Mouse (Mus musculus): ENCODE measurements at regions not wholly inside any gene's neighbourhood (a gene's known extent, or its start where the extent isn't known, plus 50 kb on each side); places are given as distances from the start of the nearest gene placed in this dataset.

DNA sequence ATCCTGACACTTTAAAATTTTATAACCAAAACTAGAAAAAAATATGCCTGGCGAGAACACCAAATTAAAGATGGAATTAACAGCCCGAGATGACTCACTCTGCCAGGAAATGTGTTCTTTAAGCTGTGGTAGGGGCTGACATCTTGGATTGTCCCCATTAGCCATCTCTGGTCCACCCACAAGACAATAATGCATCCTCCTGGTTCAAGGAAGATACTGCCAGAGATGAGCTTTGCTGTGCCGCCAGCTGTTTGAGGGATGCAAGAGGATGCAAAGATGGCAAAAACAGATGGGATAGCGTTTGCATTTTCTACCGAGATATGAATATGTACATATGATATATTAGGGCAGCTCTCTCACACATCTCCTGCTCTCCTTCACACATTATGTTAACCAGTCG is 382.3 kb upstream of the Pkn2 start:
- H3K4me1 ChIP-seq (replicated peaks; ENCODE audit: control insufficient read depth, insufficient read depth, low read length) = no peaks in the 10 kb centered on the region
- no peaks in the 10 kb centered on the region for H3K27me3 ChIP-seq (replicated peaks; ENCODE audit: control insufficient read depth, insufficient read depth, low read length)
- no peaks in the 10 kb centered on the region for H3K9me3 ChIP-seq (ENCODE audit: control insufficient read depth, low read length)
- H3K27ac ChIP-seq (ENCODE audit: low read length) = no peak overlapping the region
- H3K36me3 ChIP-seq (ENCODE audit: control insufficient read depth, insufficient read depth) = no peaks in the 10 kb centered on the region
- no peak for ATAC-seq
- no peak overlapping the region for H3K4me3 ChIP-seq (replicated peaks; ENCODE audit: low read length)
- H3K4me2 ChIP-seq (ENCODE audit: low read length) = no peak overlapping the region
- WGBS = 78% methylated on average over 6 of the region's 6 CpGs
- H3K9ac ChIP-seq (replicated peaks; ENCODE audit: low read depth, low read length) = no peak overlapping the region

DNA sequence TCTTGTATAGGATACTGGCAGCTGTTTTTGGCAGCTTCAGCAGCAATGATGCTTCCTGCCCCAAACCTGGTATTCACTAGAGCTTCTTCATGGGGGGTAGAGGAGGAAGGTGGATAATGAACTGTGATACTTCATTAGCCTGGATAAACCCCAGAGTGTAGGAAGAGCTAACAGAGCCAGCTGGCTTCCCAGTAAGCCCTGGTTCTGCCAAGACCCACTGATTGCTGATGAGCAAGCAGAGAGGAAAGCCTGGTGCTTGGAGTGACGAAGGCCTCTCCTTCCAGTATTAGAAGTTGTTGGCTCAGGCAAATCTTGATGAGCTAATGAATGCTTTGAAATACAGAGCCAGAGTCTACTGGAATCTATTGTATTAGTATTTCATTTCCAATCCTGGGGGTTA is 370.8 kb upstream of the Pkn2 start:
- H3K27me3 ChIP-seq (replicated peaks; ENCODE audit: control insufficient read depth, insufficient read depth, low read length) = no peaks in the 10 kb centered on the region
- no peak overlapping the region for H3K4me2 ChIP-seq (ENCODE audit: low read length)
- WGBS = 67% methylated on average over 1 of the region's 1 CpGs
- H3K36me3 ChIP-seq (ENCODE audit: control insufficient read depth, insufficient read depth) = no peaks in the 10 kb centered on the region
- H3K9ac ChIP-seq (replicated peaks; ENCODE audit: low read depth, low read length) = no peak overlapping the region
- H3K4me1 ChIP-seq (replicated peaks; ENCODE audit: control insufficient read depth, insufficient read depth, low read length) = no peaks in the 10 kb centered on the region
- no peak overlapping the region for H3K4me3 ChIP-seq (replicated peaks; ENCODE audit: low read length)
- no peak overlapping the region for H3K27ac ChIP-seq (ENCODE audit: low read length)
- no peaks in the 10 kb centered on the region for H3K9me3 ChIP-seq (ENCODE audit: control insufficient read depth, low read length)
- ATAC-seq = peak; percentile 43; the same call in 1 of the 2 replicates

DNA sequence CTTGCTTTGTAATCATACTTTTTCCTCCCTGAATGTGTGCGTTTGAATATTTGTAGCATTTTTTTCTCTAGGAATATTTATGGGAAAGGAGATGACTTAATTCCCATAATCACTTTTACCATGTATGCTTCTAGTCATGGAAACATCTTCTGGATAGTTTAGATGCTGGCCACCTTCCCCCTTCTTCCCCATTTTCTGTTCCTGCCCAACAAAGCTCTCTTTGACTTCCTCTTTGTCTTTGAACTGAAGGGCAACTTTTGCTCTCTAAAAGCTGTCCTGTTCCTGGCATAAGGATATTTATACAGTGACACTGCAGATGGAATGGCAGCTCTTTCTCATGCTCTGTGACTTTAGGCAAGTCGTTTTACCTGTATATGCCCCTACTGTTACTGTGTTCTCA is 370.2 kb upstream of the Pkn2 start:
- H3K4me3 ChIP-seq (replicated peaks; ENCODE audit: low read length) = no peak overlapping the region
- H3K36me3 ChIP-seq (ENCODE audit: control insufficient read depth, insufficient read depth) = no peaks in the 10 kb centered on the region
- WGBS = 82% methylated on average over 2 of the region's 2 CpGs
- no peak overlapping the region for H3K4me2 ChIP-seq (ENCODE audit: low read length)
- no peak for ATAC-seq
- H3K9ac ChIP-seq (replicated peaks; ENCODE audit: low read depth, low read length) = no peak overlapping the region
- no peaks in the 10 kb centered on the region for H3K4me1 ChIP-seq (replicated peaks; ENCODE audit: control insufficient read depth, insufficient read depth, low read length)
- H3K9me3 ChIP-seq (ENCODE audit: control insufficient read depth, low read length) = no peaks in the 10 kb centered on the region
- H3K27ac ChIP-seq (ENCODE audit: low read length) = no peak overlapping the region
- H3K27me3 ChIP-seq (replicated peaks; ENCODE audit: control insufficient read depth, insufficient read depth, low read length) = no peaks in the 10 kb centered on the region

DNA sequence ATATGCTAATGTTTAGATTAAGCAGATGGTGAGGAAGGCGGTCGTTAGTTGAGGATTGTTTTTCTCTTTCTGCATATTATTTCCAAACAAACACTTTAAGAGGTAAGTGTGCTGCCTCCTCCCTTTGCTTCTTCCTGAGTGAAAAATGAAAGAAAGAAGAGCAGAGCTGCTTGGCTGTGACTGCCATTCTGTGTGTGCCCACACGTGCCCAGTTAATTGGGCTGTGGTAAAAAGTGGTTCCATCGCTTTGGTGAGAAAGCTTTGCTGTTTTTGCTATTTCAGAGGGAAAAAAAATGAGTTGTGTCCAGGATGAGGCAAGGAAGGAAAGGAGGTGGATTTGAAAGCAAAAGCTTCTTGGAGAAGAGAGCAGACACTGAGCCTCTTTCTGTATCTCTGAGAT is 360.9 kb upstream of the Pkn2 start:
- H3K4me2 ChIP-seq (ENCODE audit: low read length) = peak overlapping the region; percentile 23
- no peak overlapping the region for H3K27ac ChIP-seq (ENCODE audit: low read length)
- H3K4me3 ChIP-seq (replicated peaks; ENCODE audit: low read length) = no peak overlapping the region
- no peak overlapping the region for H3K9ac ChIP-seq (replicated peaks; ENCODE audit: low read depth, low read length)
- H3K27me3 ChIP-seq (replicated peaks; ENCODE audit: control insufficient read depth, insufficient read depth, low read length) = no peaks in the 10 kb centered on the region
- no peaks in the 10 kb centered on the region for H3K9me3 ChIP-seq (ENCODE audit: control insufficient read depth, low read length)
- H3K36me3 ChIP-seq (ENCODE audit: control insufficient read depth, insufficient read depth) = no peaks in the 10 kb centered on the region
- ATAC-seq = 0 out of 2 replicates have a peak, but pooled peaks have one; percentile 27
- 21% methylated on average over 4 of the region's 4 CpGs for WGBS
- H3K4me1 ChIP-seq (replicated peaks; ENCODE audit: control insufficient read depth, insufficient read depth, low read length) = peaks cover 7% of the 10 kb centered on the region; the same call in 1 of the 2 replicates

DNA sequence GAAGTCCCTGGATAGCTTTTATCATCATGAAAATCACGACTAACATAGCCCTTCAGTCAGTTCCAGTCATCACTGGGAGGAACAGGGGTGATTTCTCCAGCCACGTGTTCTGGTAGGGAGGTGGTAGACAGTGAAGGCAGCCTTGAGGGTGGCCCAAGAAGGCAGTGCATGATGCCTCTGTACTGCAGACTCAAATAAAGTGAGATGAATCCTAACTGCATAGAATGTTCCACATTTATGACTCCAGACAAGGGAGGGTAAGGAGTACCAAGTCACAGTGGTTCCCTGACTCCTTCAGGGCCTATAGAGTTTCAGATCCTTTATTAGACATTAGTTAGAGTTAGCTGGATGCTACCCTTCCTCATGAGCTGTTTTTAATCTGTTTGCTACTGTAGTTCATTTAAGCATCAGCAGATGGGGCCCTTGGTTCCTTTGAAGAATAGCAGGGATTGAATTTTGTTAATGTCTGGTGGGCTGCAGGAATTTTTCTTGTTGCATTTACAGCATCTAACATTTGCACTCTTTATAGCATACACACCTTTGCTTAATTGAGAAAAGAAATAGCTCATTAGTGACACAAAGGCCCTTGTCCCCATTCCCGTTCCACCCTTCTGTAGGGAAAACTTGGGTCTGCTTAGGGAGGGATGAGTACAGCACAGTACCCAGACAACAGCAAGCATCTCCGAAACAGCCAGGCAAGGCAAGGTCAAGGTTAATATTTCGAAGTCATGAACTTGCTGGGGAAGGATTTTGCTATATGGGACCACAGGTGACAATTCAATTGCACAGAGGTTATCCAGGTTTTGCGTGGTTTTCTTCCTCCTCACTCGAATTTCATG is 359.0 kb upstream of the Pkn2 start:
- Histone ChIP-seq H3K27ac (ENCODE audit: low read length) (no peak overlapping the region), H3K36me3 (ENCODE audit: control insufficient read depth, insufficient read depth) (no peaks in the 10 kb centered on the region), H3K27me3 (replicated peaks; ENCODE audit: control insufficient read depth, insufficient read depth, low read length) (no peaks in the 10 kb centered on the region), H3K9me3 (ENCODE audit: control insufficient read depth, low read length) (no peaks in the 10 kb centered on the region), H3K4me1 (replicated peaks; ENCODE audit: control insufficient read depth, insufficient read depth, low read length) (peaks cover 7% of the 10 kb centered on the region; the same call in 1 of the 2 replicates), H3K4me3 (replicated peaks; ENCODE audit: low read length) (no peak overlapping the region), H3K9ac (replicated peaks; ENCODE audit: low read depth, low read length) (no peak overlapping the region), H3K4me2 (ENCODE audit: low read length) (no peak overlapping the region)
- peak; percentile 63 for ATAC-seq
- 73% methylated on average over 7 of the region's 7 CpGs for WGBS

DNA sequence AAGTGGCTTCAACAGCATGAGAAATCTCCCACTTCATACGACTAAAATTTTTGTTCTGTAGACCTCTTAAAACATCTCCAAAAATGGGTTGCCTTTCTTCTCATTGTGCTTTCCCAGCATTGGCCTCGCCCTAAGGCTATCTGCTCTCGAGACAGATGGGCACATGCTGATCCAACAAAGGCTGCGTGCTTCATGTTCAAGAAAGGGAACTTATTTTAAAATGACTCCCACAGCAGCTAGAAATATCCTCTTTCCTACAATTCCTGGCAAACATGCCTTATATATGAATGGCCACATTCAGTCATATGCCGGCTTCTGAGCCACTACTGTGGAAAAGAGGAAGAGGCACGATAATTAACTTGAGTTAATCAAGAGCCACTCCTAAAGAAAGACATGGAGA is 356.7 kb upstream of the Pkn2 start:
- Histone ChIP-seq H3K9me3 (ENCODE audit: control insufficient read depth, low read length) (no peaks in the 10 kb centered on the region), H3K4me2 (ENCODE audit: low read length) (no peak overlapping the region), H3K9ac (replicated peaks; ENCODE audit: low read depth, low read length) (no peak overlapping the region), H3K27me3 (replicated peaks; ENCODE audit: control insufficient read depth, insufficient read depth, low read length) (no peaks in the 10 kb centered on the region), H3K36me3 (ENCODE audit: control insufficient read depth, insufficient read depth) (no peaks in the 10 kb centered on the region), H3K27ac (ENCODE audit: low read length) (no peak overlapping the region), H3K4me1 (replicated peaks; ENCODE audit: control insufficient read depth, insufficient read depth, low read length) (peaks cover 7% of the 10 kb centered on the region; the same call in 1 of the 2 replicates), H3K4me3 (replicated peaks; ENCODE audit: low read length) (no peak overlapping the region)
- WGBS = 83% methylated on average over 6 of the region's 6 CpGs
- no peak for ATAC-seq

DNA sequence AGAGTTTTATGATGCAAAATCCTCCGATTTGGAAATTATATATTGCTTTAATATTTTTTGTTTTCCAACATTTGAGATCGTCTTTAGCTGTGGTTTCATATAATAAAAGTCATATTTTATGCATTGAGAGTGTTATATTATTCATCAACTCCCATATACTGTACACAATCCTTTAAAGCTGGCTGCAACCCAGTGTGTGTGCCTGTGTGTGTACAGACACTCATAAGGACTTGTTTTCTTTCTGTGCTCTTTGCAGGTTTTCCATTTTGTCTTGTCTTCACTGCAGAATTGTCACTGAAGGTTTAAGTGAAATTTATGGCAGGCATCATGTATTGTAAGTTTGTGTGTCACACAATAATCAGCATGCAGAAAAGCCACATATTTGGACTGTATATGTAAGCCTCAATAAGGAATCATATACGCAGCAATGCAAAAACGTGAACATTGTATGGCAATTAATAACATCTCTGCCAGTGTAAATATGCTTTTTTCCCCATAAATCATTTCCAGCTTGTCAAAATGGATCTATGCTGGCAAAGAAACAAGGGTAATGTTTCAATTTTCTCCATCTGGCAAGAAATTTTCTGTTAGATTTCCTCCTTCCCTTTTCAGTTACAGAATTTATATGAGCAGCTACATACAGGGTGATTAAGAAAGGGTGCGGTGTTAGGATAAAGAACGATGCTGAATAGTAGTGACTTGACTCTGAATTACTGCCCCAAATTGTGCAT is 342.4 kb upstream of the Pkn2 start:
- WGBS = 59% methylated on average over 6 of the region's 6 CpGs
- H3K36me3 ChIP-seq (ENCODE audit: control insufficient read depth, insufficient read depth) = no peaks in the 10 kb centered on the region
- H3K4me3 ChIP-seq (replicated peaks; ENCODE audit: low read length) = no peak overlapping the region
- H3K4me2 ChIP-seq (ENCODE audit: low read length) = no peak overlapping the region
- H3K27me3 ChIP-seq (replicated peaks; ENCODE audit: control insufficient read depth, insufficient read depth, low read length) = no peaks in the 10 kb centered on the region
- peak; percentile 83 for ATAC-seq
- H3K9me3 ChIP-seq (ENCODE audit: control insufficient read depth, low read length) = no peaks in the 10 kb centered on the region
- H3K4me1 ChIP-seq (replicated peaks; ENCODE audit: control insufficient read depth, insufficient read depth, low read length) = no peaks in the 10 kb centered on the region
- peak overlapping the region; percentile 54 for H3K27ac ChIP-seq (ENCODE audit: low read length)
- no peak overlapping the region for H3K9ac ChIP-seq (replicated peaks; ENCODE audit: low read depth, low read length)

DNA sequence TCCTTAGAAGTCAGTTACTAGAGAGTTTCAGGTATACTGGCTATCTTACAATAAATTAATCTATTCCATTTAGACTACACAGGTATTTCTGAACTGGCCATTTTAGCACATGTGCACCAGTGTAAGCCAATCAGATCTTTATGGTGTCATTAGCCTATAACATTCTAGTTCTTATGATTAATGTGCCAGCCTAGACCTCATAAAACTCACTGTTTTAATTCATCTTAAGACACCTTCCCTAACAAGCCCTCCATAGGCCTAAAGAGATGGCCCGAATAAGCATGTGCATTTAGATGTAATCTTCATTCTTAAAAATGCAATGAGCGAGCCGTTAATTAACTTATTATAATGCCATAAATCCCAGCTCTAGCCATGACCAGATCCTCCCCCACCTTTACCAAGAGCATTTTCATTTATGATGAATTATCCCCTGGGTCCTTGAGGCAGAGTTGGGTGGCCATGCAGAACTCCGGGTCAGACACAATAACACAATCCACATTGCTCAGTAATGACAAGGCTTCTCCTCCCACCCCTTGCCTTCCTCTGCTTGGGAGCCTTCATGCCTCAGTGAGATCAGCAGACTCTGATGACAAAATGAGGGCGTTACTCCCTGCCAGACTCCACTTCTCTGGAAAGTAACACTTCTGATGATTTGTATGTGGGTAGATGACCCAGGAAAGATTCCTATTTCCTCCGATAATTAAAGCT is 311.6 kb upstream of the Pkn2 start:
- no peaks in the 10 kb centered on the region for H3K36me3 ChIP-seq (ENCODE audit: control insufficient read depth, insufficient read depth)
- no peak overlapping the region for H3K9ac ChIP-seq (replicated peaks; ENCODE audit: low read depth, low read length)
- H3K4me2 ChIP-seq (ENCODE audit: low read length) = no peak overlapping the region
- no peak overlapping the region for H3K4me3 ChIP-seq (replicated peaks; ENCODE audit: low read length)
- H3K27me3 ChIP-seq (replicated peaks; ENCODE audit: control insufficient read depth, insufficient read depth, low read length) = no peaks in the 10 kb centered on the region
- H3K27ac ChIP-seq (ENCODE audit: low read length) = no peak overlapping the region
- no peaks in the 10 kb centered on the region for H3K4me1 ChIP-seq (replicated peaks; ENCODE audit: control insufficient read depth, insufficient read depth, low read length)
- H3K9me3 ChIP-seq (ENCODE audit: control insufficient read depth, low read length) = no peaks in the 10 kb centered on the region
- WGBS = 87% methylated on average over 6 of the region's 6 CpGs
- ATAC-seq = no peak

DNA sequence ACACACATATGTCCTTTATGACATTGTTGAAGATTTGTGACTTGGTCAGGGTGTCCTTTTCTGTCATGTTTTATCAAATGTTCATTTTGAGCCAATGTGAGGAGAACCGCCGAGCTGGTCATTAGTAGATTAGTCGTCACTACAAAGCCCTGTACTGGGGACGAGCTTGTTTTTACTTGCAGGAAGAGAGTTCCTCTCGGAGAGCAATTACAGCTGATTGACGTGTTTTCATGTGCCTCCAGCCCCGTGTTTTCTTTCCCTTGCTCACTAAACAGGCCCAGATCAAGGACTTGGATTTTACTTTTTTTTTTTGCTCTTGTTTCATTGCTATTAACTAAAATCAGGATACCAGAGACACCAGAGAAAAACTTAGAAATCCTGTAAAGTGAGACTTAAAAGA is 307.1 kb upstream of the Pkn2 start:
- Histone ChIP-seq H3K4me3 (replicated peaks; ENCODE audit: low read length) (no peak overlapping the region), H3K4me1 (replicated peaks; ENCODE audit: control insufficient read depth, insufficient read depth, low read length) (no peaks in the 10 kb centered on the region), H3K27ac (ENCODE audit: low read length) (no peak overlapping the region), H3K9ac (replicated peaks; ENCODE audit: low read depth, low read length) (no peak overlapping the region), H3K9me3 (ENCODE audit: control insufficient read depth, low read length) (no peaks in the 10 kb centered on the region), H3K27me3 (replicated peaks; ENCODE audit: control insufficient read depth, insufficient read depth, low read length) (no peaks in the 10 kb centered on the region), H3K36me3 (ENCODE audit: control insufficient read depth, insufficient read depth) (no peaks in the 10 kb centered on the region), H3K4me2 (ENCODE audit: low read length) (no peak overlapping the region)
- 13% methylated on average over 7 of the region's 7 CpGs for WGBS
- no peak for ATAC-seq

All from forebrain, embryonic 16.5 days (tissue).